15 mouse cellular contexts compared by ENCODE assay signal in genomic region chr1:194026958-194027692, GRCm38 (mm10).
DNase-seq lines count a peak whose midpoint lies in the region; ATAC-seq and TF ChIP-seq lines count a peak whose summit lies in the region.
"Had no signal": no experiment of that assay in that cellular context is flagged by ENCODE, and none has a peak within 500 bp of the region (broad histone marks: within the 10 kb centered on the region; RNA-seq: fewer than 3 reads in every experiment).

No protein-coding gene starts in this region.

- no peak for DNase-seq in forebrain, embryonic 11.5 days (ENCODE audit: low spot score)
- no peak for DNase-seq in kidney, postnatal 25 days
- peak; percentile 55 for DNase-seq in brain, embryonic 14.5 days (ENCODE audit: low read depth)
- peak; percentile 41 for DNase-seq in midbrain, postnatal 0 days (ENCODE audit: low spot score)
- no peak for DNase-seq in left cerebral cortex, postnatal 25 days (ENCODE audit: low spot score in 2 of 2)
- DNase-seq: cerebellum, adult 9-10 months; liver, postnatal 0 days; lung, postnatal 10 days; thymus, postnatal 36 days had no signal

- TF ChIP-seq POLR2A in brain, embryonic 14.5 days (IDR thresholded peaks at IDR 0.05; ENCODE audit: borderline replicate concordance, extremely low read depth, insufficient read depth, insufficient read length, poor library complexity, severe bottlenecking) = no peak

- H3K27me3 ChIP-seq in forebrain, embryonic 13.5 days = no peaks in the 10 kb centered on the region
- H3K27me3 ChIP-seq in forebrain, embryonic 11.5 days (ENCODE audit: control insufficient read depth, insufficient read depth, low read length) = no peaks in the 10 kb centered on the region
- H3K27me3 ChIP-seq in kidney, embryonic 16.5 days (ENCODE audit: insufficient read depth, low read length) = no peaks in the 10 kb centered on the region
- H3K27me3 ChIP-seq in midbrain, postnatal 0 days (ENCODE audit: insufficient read depth, low read length) = no peaks in the 10 kb centered on the region
- H3K27me3 ChIP-seq: embryonic facial prominence, embryonic 13.5 days; heart, embryonic 13.5 days; neural tube, embryonic 13.5 days had no signal

- no peak overlapping the region for H3K4me2 ChIP-seq in forebrain, embryonic 13.5 days
- no peak overlapping the region for H3K4me2 ChIP-seq in forebrain, embryonic 11.5 days (ENCODE audit: low read depth, low read length, severe bottlenecking)
- H3K4me2 ChIP-seq in kidney, embryonic 16.5 days (replicated peaks; ENCODE audit: low read depth, low read length) = no peak overlapping the region
- no peak overlapping the region for H3K4me2 ChIP-seq in midbrain, postnatal 0 days (ENCODE audit: low read depth, low read length, poor library complexity, severe bottlenecking)
- H3K4me2 ChIP-seq: embryonic facial prominence, embryonic 13.5 days; heart, embryonic 13.5 days; neural tube, embryonic 13.5 days had no signal

- H3K4me3 ChIP-seq in forebrain, embryonic 13.5 days = no peak overlapping the region
- H3K4me3 ChIP-seq in forebrain, embryonic 11.5 days (ENCODE audit: low read depth, low read length) = no peak overlapping the region
- no peak overlapping the region for H3K4me3 ChIP-seq in kidney, embryonic 16.5 days (ENCODE audit: low read length)
- no peak overlapping the region for H3K4me3 ChIP-seq in midbrain, postnatal 0 days (ENCODE audit: low read depth, low read length)
- H3K4me3 ChIP-seq: embryonic facial prominence, embryonic 13.5 days; heart, embryonic 13.5 days; limb, embryonic 10.5 days; neural tube, embryonic 13.5 days had no signal

- H3K36me3 ChIP-seq in forebrain, embryonic 13.5 days (ENCODE audit: poor library complexity, severe bottlenecking) = no peaks in the 10 kb centered on the region
- H3K36me3 ChIP-seq in forebrain, embryonic 11.5 days (ENCODE audit: control insufficient read depth, insufficient read depth, low read length) = no peaks in the 10 kb centered on the region
- no peaks in the 10 kb centered on the region for H3K36me3 ChIP-seq in kidney, embryonic 16.5 days (ENCODE audit: insufficient read depth, low read length)
- H3K36me3 ChIP-seq in midbrain, postnatal 0 days (ENCODE audit: insufficient read depth, low read length) = no peaks in the 10 kb centered on the region
- H3K36me3 ChIP-seq: embryonic facial prominence, embryonic 13.5 days; heart, embryonic 13.5 days; limb, embryonic 10.5 days; neural tube, embryonic 13.5 days had no signal

- 0 out of 2 replicates have a peak, but pooled peaks have one; percentile 21 for ATAC-seq in forebrain, embryonic 13.5 days
- no peak for ATAC-seq in forebrain, embryonic 11.5 days (replicated peaks; ENCODE audit: low FRiP score)
- peak; percentile 57; the same call in 1 of the 2 replicates for ATAC-seq in kidney, embryonic 16.5 days (ENCODE audit: low FRiP score, low TSS enrichment)
- no peak for ATAC-seq in midbrain, postnatal 0 days (ENCODE audit: low FRiP score)
- ATAC-seq: liver, postnatal 0 days had no signal

- no peak for TF ChIP-seq CTCF in brain, embryonic 14.5 days (IDR thresholded peaks at IDR 0.05; ENCODE audit: borderline replicate concordance, extremely low read depth, insufficient read depth, insufficient read length)
- TF ChIP-seq CTCF in midbrain, postnatal 0 days (IDR thresholded peaks at IDR 0.05) = no peak

- H3K27ac ChIP-seq in forebrain, embryonic 13.5 days = no peak overlapping the region
- no peak overlapping the region for H3K27ac ChIP-seq in forebrain, embryonic 11.5 days (ENCODE audit: low read depth, low read length)
- no peak overlapping the region for H3K27ac ChIP-seq in kidney, embryonic 16.5 days (ENCODE audit: low read length)
- H3K27ac ChIP-seq in midbrain, postnatal 0 days (ENCODE audit: low read depth, low read length) = no peak overlapping the region
- H3K27ac ChIP-seq: embryonic facial prominence, embryonic 13.5 days; heart, embryonic 13.5 days; limb, embryonic 10.5 days; neural tube, embryonic 13.5 days had no signal

- no peaks in the 10 kb centered on the region for H3K9me3 ChIP-seq in forebrain, embryonic 13.5 days (replicated peaks)
- H3K9me3 ChIP-seq in forebrain, embryonic 11.5 days (ENCODE audit: control insufficient read depth, low read length) = no peaks in the 10 kb centered on the region
- no peaks in the 10 kb centered on the region for H3K9me3 ChIP-seq in kidney, embryonic 16.5 days (ENCODE audit: low read length)
- H3K9me3 ChIP-seq in midbrain, postnatal 0 days (ENCODE audit: low read length) = no peaks in the 10 kb centered on the region
- H3K9me3 ChIP-seq: embryonic facial prominence, embryonic 13.5 days; heart, embryonic 13.5 days; limb, embryonic 10.5 days; neural tube, embryonic 13.5 days had no signal

- intact Hi-C loops in left cerebral cortex, postnatal 25 days (cut with DNase I) = no loop called here

- peaks cover 4% of the 10 kb centered on the region for H3K4me1 ChIP-seq in forebrain, embryonic 13.5 days
- H3K4me1 ChIP-seq in forebrain, embryonic 11.5 days (replicated peaks; ENCODE audit: control insufficient read depth, insufficient read depth, low read length) = no peaks in the 10 kb centered on the region
- no peaks in the 10 kb centered on the region for H3K4me1 ChIP-seq in kidney, embryonic 16.5 days (ENCODE audit: insufficient read depth, low read length)
- no peaks in the 10 kb centered on the region for H3K4me1 ChIP-seq in midbrain, postnatal 0 days (ENCODE audit: insufficient read depth, low read length)
- H3K4me1 ChIP-seq: embryonic facial prominence, embryonic 13.5 days; limb, embryonic 10.5 days had no signal

- H3K9ac ChIP-seq in forebrain, embryonic 13.5 days = no peak overlapping the region
- no peak overlapping the region for H3K9ac ChIP-seq in forebrain, embryonic 11.5 days (ENCODE audit: low read length)
- H3K9ac ChIP-seq in kidney, embryonic 16.5 days (replicated peaks; ENCODE audit: low read length) = no peak overlapping the region
- no peak overlapping the region for H3K9ac ChIP-seq in midbrain, postnatal 0 days (replicated peaks; ENCODE audit: low read length, poor library complexity, severe bottlenecking)
- H3K9ac ChIP-seq: embryonic facial prominence, embryonic 13.5 days; heart, embryonic 13.5 days; liver, postnatal 0 days; neural tube, embryonic 13.5 days had no signal

- 83% methylated on average over 7 of the region's 7 CpGs for WGBS in forebrain, embryonic 13.5 days
- WGBS in forebrain, embryonic 11.5 days = 85% methylated on average over 7 of the region's 7 CpGs
- WGBS in kidney, embryonic 16.5 days = 66% methylated on average over 7 of the region's 7 CpGs
- WGBS in midbrain, postnatal 0 days = 57% methylated on average over 7 of the region's 7 CpGs

Comparison
In these comparisons a context has a peak if more than half of its experiments do, and no peak if none do; other contexts are left out.
1. ATAC-seq: peak in forebrain, embryonic 13.5 days (single experiment) and kidney, embryonic 16.5 days (single experiment); none in forebrain, embryonic 11.5 days (single experiment) and midbrain, postnatal 0 days (single experiment).
2. DNase-seq: peak in brain, embryonic 14.5 days (single experiment) and midbrain, postnatal 0 days (single experiment); none in forebrain, embryonic 11.5 days (single experiment), kidney, postnatal 25 days (0 of 2) and left cerebral cortex, postnatal 25 days (0 of 2).